Mouse (Mus musculus) adrenal gland, postnatal 36 days (tissue): ENCODE data around the gene Ralgps1. TPM values are rescaled to one million over a fixed set of nuclear protein-coding genes. Genes with fewer than 3 reads are reported as not detected.
"Not testable (repeated sequence)": the region's sequence is repeated elsewhere in the genome, so short reads cannot be mapped to it uniquely, and the experiment has no call there.

Source experiments
- DNase-seq, 2 experiments: peaks; one replicate each; pipeline ENCODE4 v3.0.0; 2021; ENCODE audit warnings: mixed read lengths in 1 of 2
- total RNA-seq, 2 experiments: library from RNA; stranded (reverse); gene quantifications; 2 replicates each; pipeline ENCODE4 v1.2.3; 2021

The Ralgps1 gene
- total RNA-seq, 2 experiments from 2014 or later: 3.6 to 4.3 TPM

GRCm38 (mm10) chr2:33211263-33211662 is 160.0 kb downstream of the Ralgps1 start:
- DNase-seq: not testable (repeated sequence)

DNA sequence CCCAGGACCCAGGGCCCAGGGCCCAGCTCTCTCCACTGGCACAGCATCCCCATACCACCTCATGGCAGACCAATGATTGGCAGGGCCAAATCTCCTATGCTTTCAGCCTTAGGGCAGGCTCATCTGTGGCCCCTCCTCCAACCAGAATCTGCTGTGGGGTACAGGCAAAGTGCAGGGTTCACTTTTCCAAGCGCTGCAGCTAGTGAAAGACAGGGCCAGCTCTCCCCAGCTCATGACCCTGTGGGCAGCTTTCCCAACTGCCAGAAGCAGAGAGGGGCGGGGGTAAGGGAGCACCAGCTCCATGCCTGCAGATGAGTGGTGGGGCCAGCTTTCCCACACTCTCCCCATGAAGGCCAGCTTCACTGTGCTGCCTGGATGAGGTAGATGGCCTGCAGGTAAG is 160.4 kb downstream of the Ralgps1 start:
- DNase-seq: no peak

DNA sequence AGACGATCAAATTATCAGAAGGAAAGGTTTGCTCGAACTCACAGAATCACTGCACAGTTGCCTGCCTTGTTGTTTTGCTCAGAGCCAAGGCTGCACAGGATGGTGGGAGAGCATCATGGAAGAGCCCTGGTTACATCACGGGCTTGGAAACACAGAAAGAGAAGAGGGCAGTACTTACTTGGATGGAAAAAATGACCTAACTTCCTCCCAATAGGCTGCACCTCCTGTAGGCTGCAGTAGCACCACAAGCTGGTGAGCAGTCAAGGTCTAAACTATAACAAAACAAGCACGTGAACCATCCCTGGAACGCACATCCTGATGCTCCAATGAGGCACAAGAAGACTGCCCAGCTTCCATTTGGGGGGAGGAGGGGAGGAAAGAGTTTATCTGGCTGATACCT is 163.2 kb downstream of the Ralgps1 start:
- DNase-seq: no peak

- DNase-seq: no peak
These were observed 164.2 kb downstream of the Ralgps1 start for GRCm38 (mm10) chr2:33207069-33207468.

DNA sequence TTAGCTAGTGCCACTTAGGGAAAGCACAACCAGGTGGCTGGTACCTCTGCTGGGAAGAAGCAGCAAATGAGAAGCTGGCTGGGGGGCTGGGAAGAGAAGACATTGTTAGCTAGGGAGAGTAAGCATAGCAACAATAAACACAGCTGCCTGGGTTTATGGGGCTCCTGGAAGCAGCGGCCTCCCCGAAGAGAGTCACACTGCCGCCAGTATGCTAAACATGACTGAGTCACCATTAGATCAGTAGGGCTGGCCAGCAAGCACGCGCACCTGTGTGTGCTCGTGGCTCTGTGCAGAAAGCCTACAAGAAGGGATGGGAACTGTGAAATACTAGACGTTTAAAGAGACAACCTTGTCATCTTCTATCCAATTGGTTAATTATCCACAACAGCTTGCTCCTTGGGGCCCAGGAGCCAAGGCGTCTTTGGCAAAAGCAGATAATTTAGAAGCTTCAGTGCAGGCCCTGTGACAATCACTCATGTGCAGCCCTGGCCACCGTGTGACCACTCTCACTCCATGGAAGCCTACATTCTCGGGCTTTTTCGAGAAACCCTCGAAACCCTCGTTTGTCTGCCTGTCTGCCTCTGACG is 165.3 kb downstream of the Ralgps1 start:
- DNase-seq: no peak

GRCm38 (mm10) chr2:33204980-33205379 is 166.3 kb downstream of the Ralgps1 start:
- DNase-seq: peak; percentile 63 to 72

- DNase-seq: no peak
These were observed 168.0 kb downstream of the Ralgps1 start for GRCm38 (mm10) chr2:33203284-33203683.

DNA sequence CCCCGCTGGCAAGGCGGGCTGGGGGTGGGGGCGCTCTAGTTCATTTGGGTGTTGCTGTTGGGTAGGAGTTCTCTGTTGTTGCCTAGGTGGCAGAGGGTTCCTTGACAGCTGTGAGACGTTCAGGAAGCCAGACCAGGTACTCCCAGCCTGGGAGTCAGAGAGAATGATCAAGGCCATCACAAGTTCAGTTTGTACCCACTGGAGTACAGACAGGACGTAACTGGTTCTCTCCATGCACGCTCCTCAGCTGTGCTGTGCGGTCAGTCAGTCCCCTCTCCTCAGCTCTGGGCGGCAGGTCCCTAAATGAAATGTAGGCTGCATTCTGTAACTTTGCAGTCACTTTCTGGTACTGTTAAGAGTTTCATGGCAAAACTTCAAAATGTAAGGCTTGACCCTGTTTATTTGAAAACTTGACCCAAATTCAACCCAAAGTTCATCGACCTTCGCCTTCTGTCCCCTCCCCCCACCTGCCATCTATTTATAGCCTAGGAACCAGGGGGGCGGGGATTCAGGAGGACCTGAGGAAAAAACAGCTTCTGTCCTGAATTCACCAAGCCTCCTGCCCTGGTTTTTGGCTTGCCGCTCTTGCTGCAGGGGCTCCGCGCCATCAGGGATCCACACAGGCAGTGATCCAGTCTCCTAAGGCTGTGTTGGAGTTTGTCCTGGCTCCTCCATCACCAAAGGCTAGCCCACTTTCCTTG is 170.8 kb downstream of the Ralgps1 start:
- no peak for DNase-seq

- no peak for DNase-seq
These were observed 181.3 kb downstream of the Ralgps1 start for GRCm38 (mm10) chr2:33189976-33190375.

DNA sequence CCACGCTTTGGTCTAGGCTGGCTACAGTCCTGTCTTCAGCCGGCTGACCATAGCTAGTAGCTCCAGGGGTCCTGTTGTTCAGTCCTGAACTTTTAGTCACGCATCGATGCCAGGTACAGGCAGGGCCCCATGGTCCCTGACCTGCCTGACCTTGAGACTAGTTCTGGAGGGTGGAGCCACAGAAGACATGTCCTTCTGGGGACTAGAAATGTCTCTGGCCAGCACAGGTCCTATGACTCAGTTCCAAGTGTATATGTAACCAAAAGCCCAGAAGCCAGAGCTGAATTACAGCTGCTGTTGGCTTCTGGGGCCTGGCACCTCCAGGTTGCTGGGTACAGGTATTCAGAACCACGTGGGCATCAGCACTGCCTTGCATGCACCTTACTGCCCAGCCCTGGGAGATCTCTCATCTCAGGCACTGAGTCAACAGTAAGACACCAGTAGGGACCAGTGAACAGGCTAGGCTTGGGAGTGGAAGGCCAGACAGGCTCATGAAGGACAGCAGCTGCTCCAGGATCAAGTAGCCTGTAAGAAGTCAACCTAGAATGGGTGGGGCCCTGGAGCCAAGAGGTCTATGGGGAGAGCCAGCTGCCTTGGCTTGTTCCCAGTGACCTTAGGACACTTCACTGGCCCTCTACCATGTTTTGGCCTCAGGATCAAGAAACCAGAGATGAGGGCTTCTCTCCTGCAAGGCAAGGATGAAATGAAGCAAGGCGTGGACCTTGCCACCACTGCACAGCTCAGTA is 182.2 kb downstream of the Ralgps1 start:
- no peak for DNase-seq

DNA sequence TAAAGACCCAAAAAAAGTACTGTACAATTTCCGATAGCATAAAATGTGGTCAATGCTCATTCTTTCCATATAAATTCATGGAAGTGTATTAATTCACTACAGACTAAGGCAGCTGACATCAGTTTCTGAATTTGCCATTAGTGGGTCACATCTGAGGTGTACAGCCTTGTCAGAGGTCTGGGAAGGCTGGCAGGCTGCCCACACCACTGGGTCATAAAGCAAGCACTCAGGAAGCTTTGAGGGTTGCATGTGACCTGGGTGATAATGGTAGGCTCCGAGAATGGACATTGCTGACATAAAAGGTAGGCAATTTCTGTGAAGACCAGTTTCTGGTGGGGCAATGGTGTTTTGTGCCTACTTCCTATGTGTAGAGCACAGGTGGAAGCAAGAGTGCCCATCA is 183.4 kb downstream of the Ralgps1 start:
- DNase-seq: peak; percentile 56 to 61

DNA sequence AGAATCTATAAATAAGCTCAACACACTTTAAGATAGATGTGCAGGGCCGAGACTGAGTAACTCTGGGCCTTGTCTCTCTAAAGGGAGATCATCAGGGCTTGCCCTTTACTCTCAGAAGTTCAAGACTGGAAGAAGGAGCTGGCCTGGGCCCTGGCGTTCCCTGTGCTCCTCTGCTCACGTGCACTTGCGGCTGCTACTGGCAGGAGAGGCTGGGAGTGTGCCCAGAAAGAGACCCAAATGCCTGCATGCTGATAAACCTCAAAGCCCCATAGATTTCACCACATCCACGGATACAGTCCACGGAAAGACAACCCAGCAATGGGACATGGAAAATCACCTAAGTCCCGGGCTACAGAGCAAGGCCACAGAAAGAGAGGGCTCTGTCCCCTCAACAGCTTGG is 184.8 kb downstream of the Ralgps1 start:
- DNase-seq: peak in 1 of 2 experiments; percentile 40

DNA sequence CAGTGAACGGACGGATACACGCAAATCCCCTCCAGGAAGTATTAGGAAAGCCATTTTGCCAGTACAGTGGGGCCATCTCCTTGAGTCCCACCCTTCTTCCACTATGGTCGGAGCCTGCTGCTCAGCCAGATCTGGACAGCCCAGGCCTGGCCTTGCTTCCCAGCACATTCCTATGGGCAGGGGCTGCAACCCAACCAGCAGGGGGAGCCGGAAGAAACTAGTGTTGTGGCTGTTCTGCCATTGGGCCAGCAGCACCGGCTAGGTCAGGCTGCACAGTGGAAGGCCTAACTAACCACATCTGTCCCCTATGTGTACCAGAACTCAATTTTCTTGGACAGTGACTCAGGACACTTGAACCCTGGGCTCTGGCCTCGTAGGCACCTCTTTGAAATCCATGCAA is 186.0 kb downstream of the Ralgps1 start:
- DNase-seq: peak; percentile 74 to 86

GRCm38 (mm10) chr2:33184641-33185040 is 186.6 kb downstream of the Ralgps1 start:
- peak in 1 of 2 experiments; percentile 46 for DNase-seq

DNA sequence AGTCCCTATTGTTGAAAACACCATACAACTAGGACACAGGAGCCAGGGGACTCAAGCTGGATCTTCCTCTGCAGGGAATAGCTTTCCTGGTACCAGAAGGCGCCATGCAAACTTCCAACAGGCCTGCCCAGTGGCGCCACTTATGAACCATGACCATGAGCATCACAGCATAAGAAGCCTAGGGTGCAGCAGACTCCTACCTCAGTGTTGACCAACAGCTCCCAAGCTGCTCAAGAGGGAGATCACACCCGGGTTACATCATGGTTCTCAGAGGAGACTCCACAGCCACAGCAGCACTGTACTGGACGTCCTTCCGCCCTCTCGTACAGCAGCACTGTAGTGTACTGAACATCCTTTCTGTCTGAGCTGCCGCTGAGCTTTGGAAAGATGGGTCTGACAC is 188.0 kb downstream of the Ralgps1 start:
- no peak for DNase-seq

GRCm38 (mm10) chr2:33179930-33180630 is 191.2 kb downstream of the Ralgps1 start:
- peak in 1 of 2 experiments; percentile 44 for DNase-seq

DNA sequence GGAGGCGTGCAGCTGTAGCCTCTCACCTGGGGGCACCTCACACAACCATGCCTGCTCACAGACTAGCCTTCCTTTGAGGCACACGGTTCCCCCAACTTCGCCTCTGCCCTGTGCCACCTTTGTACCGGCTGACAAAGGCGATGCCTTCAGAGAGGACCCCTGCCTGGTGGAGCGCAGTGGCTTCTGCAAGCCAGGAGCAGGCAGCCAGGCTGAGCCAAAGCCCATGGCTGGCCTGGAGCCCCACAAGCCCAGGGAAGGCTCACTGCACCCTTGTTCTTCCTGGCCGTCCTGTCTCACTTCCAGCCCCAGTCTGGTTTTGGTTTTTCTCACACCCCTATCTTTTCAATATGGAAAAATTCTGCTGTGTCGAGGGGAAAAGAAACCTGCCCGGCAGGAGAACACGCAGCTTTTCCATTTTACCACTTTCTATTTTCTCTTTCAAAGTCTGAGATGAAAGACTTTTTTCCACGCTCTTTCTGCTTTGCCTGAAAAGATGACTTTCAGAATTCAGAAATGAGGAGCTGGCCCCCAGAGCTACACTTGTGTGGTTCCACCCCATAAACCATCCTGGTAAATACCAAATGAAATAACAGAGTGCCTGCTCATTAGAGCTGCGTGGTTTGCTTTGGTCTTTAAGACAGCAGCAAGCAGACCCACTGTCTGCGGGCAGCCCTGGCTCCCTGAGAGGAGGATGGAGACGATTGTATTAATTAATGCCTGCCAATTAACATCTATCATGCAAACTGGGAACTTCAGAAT is 191.9 kb downstream of the Ralgps1 start:
- no peak for DNase-seq

GRCm38 (mm10) chr2:33178243-33178932 is 192.9 kb downstream of the Ralgps1 start:
- DNase-seq: no peak

DNA sequence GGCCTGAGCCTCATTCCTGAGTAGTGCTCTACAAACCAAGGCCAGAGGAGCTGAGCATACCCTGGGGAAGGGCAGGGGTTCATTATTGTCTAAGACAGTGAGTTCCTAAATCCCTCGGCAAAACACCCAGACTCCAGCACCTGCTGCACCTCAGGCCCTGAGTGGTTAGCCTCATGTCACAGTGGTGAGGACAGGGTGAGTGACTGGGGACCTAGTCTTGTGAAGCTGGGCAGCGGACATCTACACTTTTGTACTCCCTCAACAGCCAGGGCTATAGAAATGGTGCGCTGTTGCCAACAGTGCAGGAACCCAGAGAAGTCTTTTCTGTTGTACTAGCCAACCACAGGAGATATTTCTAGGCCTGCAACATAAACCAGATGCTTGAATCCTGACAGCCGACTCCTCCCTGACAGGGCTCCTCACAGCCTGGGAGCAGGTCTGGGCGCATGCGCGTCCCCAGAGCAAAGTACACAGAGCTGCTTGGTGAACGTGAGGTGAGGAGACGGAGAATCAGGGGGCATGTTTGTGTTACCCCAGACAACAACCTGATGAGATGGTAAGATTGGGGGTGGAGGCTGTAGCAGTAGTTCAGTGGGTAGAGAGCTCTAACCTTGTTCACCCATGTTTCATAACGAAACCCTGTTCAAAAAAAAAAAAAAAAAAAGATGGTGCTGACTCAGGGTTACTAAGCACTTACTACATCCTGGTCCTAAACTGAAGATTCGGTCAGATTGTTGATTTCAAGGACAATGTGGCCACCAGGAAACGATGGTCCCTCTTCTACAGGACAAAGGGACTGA is 193.6 kb downstream of the Ralgps1 start:
- DNase-seq: no peak

DNA sequence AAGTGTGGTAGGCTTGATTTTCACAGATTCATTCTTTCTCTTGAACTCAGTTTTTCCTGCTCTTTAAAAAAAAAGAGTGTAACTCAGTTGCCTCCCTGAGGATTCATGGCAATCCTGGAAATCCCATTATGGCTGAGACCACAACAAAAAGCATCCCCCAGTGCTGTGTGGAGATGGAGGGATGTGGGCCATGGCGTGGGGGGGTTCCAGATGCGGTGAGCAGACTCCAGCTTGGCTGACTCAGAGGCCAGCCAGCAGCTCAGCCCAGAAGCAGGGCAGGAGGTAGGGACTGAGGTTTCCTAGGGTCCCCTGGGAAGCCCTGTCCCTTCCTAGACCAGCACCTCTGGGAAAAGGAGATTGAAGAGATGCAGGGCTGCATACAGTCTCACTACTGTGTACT is 194.4 kb downstream of the Ralgps1 start:
- DNase-seq: no peak
